Mouse (Mus musculus) CH12.LX (cell line): ENCODE measurements around the gene Tmem200c. TPM values are rescaled to one million over a fixed set of nuclear protein-coding genes. Genes with fewer than 3 reads are reported as not detected.

Experiments used
- DNase-seq: peaks from one replicate; pipeline ENCODE4 v3.0.0-alpha.2; 2013; ENCODE audit errors: extremely low read depth
- H3K27ac ChIP-seq: 2 replicates; pipeline ENCODE4 v1.5.1; 2012; ENCODE audit warnings: low read depth, mild to moderate bottlenecking, control low read depth, moderate library complexity; ENCODE audit not compliant: insufficient read depth
- H3K27me3 ChIP-seq: replicated peaks from 2 replicates; pipeline ENCODE3; 2012; ENCODE audit warnings: inconsistent platforms
- H3K36me3 ChIP-seq, 2 experiments: replicated peaks in 1 of 2; 2 replicates each; pipeline versions ENCODE3 to v1.6.1; 2012; ENCODE audit warnings: inconsistent platforms in 1 of 2, low read length in 1 of 2, mild to moderate bottlenecking in 1 of 2, mixed read lengths in 1 of 2, moderate library complexity in 1 of 2; ENCODE audit not compliant: control insufficient read depth in 1 of 2, insufficient read depth in 1 of 2
- H3K4me1 ChIP-seq, 2 experiments: 2 replicates each; pipeline ENCODE4 v1.6.1; 2012; ENCODE audit warnings: inconsistent platforms in 1 of 2, moderate library complexity in 1 of 2; ENCODE audit not compliant: insufficient read depth in 2 of 2, control insufficient read depth in 1 of 2
- H3K4me2 ChIP-seq: 2 replicates; pipeline ENCODE4 v1.6.1; 2012; ENCODE audit warnings: low read depth, mild to moderate bottlenecking, control low read depth; ENCODE audit not compliant: poor library complexity, insufficient read depth, severe bottlenecking
- H3K4me3 ChIP-seq, 3 experiments: fragments of 150-350 bp in 1 of 3; sonication (generic) in 1 of 3; replicated peaks in 1 of 3; 2 replicates each; pipeline versions ENCODE3 to v1.5.1; 2011 to 2012; ENCODE audit warnings: low read depth in 2 of 3, low read length in 2 of 3, mild to moderate bottlenecking in 2 of 3, moderate library complexity in 2 of 3, control low read depth in 1 of 3, improper control_type of control experiment in 1 of 3, inconsistent platforms in 1 of 3, mixed read lengths in 1 of 3; ENCODE audit not compliant: poor library complexity in 1 of 3
- H3K79me2 ChIP-seq: replicated peaks from 2 replicates; pipeline ENCODE4 v1.6.1; 2012; ENCODE audit warnings: mild to moderate bottlenecking, moderate library complexity; ENCODE audit not compliant: control insufficient read depth, poor library complexity, insufficient read depth, severe bottlenecking; ENCODE audit errors: extremely low read depth
- H3K9ac ChIP-seq: 2 replicates; pipeline ENCODE4 v1.6.1; 2012; ENCODE audit warnings: low read depth, mild to moderate bottlenecking, control low read depth, moderate library complexity; ENCODE audit not compliant: insufficient read depth
- H3K9me3 ChIP-seq: replicated peaks from 2 replicates; pipeline ENCODE3; 2012; ENCODE audit warnings: low read length, inconsistent platforms, mixed read lengths
- CHD1 ChIP-seq: IDR thresholded peaks from 2 replicates; pipeline ENCODE4 v1.6.1; 2012; ENCODE audit warnings: low read depth, low read length, improper control_type of control experiment, inconsistent platforms
- ELF1 ChIP-seq: IDR thresholded peaks from 2 replicates; pipeline ENCODE4 v1.6.1; 2014; ENCODE audit warnings: low read depth, mild to moderate bottlenecking, inconsistent platforms, low read length, improper control_type of control experiment
- EP300 ChIP-seq: IDR thresholded peaks from 2 replicates; pipeline ENCODE4 v1.6.1; 2011; ENCODE audit warnings: low read length, improper control_type of control experiment
- IRF4 ChIP-seq: IDR thresholded peaks from 2 replicates; pipeline ENCODE4 v1.6.1; 2014; ENCODE audit warnings: low read depth, mild to moderate bottlenecking, inconsistent platforms, low read length, improper control_type of control experiment
- JUND ChIP-seq: conservative IDR thresholded peaks from 2 replicates; pipeline ENCODE4 v1.6.1; 2011; ENCODE audit warnings: low read depth, low read length, improper control_type of control experiment
- MAX ChIP-seq: IDR thresholded peaks from 2 replicates; pipeline ENCODE4 v1.6.1; 2011; ENCODE audit warnings: low read length, improper control_type of control experiment
- MXI1 ChIP-seq: IDR thresholded peaks from 2 replicates; pipeline ENCODE4 v1.6.1; 2011; ENCODE audit warnings: mild to moderate bottlenecking, low read depth, low read length, improper control_type of control experiment
- MYC ChIP-seq: IDR thresholded peaks from 2 replicates; pipeline ENCODE4 v1.6.1; 2011; ENCODE audit warnings: low read depth, mild to moderate bottlenecking, improper control_type of control experiment, low read length
- POLR2A ChIP-seq: IDR thresholded peaks from 2 replicates; pipeline ENCODE4 v1.6.1; 2011; ENCODE audit warnings: low read depth, mild to moderate bottlenecking, improper control_type of control experiment, low read length
- RCOR1 ChIP-seq: conservative IDR thresholded peaks from 2 replicates; pipeline ENCODE4 v1.6.1; 2012; ENCODE audit warnings: low read depth, mild to moderate bottlenecking, inconsistent platforms, low read length, improper control_type of control experiment
- SIN3A ChIP-seq: IDR thresholded peaks from 2 replicates; pipeline ENCODE4 v1.6.1; 2012; ENCODE audit warnings: low read length, improper control_type of control experiment, inconsistent platforms
- SMC3 ChIP-seq: IDR thresholded peaks from 2 replicates; pipeline ENCODE4 v1.6.1; 2011; ENCODE audit warnings: low read depth, low read length, improper control_type of control experiment
- TBP ChIP-seq: conservative IDR thresholded peaks from 2 replicates; pipeline ENCODE4 v1.6.1; 2011; ENCODE audit warnings: low read depth, low read length, improper control_type of control experiment
- TCF12 ChIP-seq: IDR thresholded peaks from 2 replicates; pipeline ENCODE4 v1.6.1; 2014; ENCODE audit warnings: low read depth, mild to moderate bottlenecking, inconsistent platforms, low read length, improper control_type of control experiment
- ZC3H11A ChIP-seq: IDR thresholded peaks from 2 replicates; pipeline ENCODE4 v1.6.1; 2012; ENCODE audit warnings: low read depth, mild to moderate bottlenecking, inconsistent platforms, low read length, improper control_type of control experiment
- ZKSCAN1 ChIP-seq: IDR thresholded peaks from 2 replicates; pipeline ENCODE4 v1.6.1; 2012; ENCODE audit warnings: low read depth, inconsistent platforms, low read length, improper control_type of control experiment, borderline replicate concordance
- ZNF384 ChIP-seq: IDR thresholded peaks from 2 replicates; pipeline ENCODE4 v1.6.1; 2012; ENCODE audit warnings: low read depth, low read length, improper control_type of control experiment, inconsistent platforms
- dilution Hi-C: fragments of 300-500 bp; cut with MboI; formaldehyde crosslinking; loops from 2 replicates; pipeline ENCODE4 v1.14.3; 2020; ENCODE audit warnings: low sequenced_read_pairs; ENCODE audit not compliant: extremely low pct_unique_long_range_greater_than_20kb, extremely low pct_ligation_motif_present
- in situ Hi-C: fragments of 300-500 bp; cut with MboI; formaldehyde crosslinking; loops from 3 replicates; pipeline ENCODE4 v1.14.3; 2019; ENCODE audit warnings: low sequenced_read_pairs, low pct_ligation_motif_present, low pct_unique_long_range_greater_than_20kb, mixed read lengths
- polyA plus RNA-seq: library from polyadenylated mRNA; unstranded; fragments of >175 nt; gene quantifications from 2 replicates; pipeline ENCODE4 v1.2.1, GENCODE M21; 2012; ENCODE audit warnings: low read depth; ENCODE audit not compliant: insufficient read length
- total RNA-seq, 2 experiments: library from RNA; depleted of rRNA; stranded (reverse); fragments of 300-350 nt in 1 of 2; fragments of >200 nt in 1 of 2; gene quantifications; 2 replicates each; pipeline ENCODE4 v1.2.3; 2012 to 2014

Gene Tmem200c
- total and polyA plus RNA-seq, 3 experiments = not detected

DNA sequence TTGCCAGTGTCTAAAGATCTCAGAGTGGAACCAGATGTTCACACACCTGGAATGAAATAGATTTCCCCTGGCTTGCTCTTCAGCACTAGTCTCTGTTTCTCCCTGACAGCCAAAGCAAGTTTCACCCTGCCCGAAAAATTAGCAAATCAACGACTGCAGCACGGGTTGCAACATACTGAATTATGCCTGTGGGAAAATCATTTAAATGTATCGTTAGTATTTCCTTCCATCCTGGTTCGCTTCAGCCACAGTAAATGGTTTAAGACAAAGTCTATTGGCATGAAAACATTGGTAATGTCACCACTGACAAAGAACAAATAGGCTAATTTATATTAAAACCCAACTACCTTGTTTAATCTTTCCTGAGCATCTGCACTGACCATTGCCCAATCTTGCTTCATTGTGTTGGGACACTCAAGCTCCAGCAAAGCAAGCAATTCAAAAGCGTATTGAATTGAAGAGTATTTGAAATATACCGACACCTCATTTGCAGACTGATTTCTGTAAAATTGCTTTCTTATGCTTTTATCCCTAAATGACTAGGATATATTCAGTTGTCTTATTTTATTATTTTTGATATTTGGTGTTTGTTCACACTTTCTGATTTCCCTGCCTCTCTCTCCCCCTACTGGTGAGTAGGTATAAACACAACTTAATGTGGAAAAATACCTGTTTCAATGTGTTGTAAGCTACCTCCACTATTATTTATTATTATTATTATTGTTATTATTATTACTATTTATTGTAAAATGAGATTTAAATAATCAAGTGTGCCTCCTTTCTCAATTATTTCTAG, 25.9 kb downstream of the Tmem200c start:
- TF ChIP-seq RCOR1 = no peak
- no peak for TF ChIP-seq SMC3
- TF ChIP-seq SIN3A = no peak
- TF ChIP-seq TBP = no peak
- TF ChIP-seq JUND = no peak
- no peak for TF ChIP-seq ZC3H11A
- TF ChIP-seq MXI1 = no peak
- DNase-seq = no peak
- Histone ChIP-seq H3K4me3 (no peak overlapping the region), H3K27me3 (no peaks in the 10 kb centered on the region), H3K4me1 (no peaks in the 10 kb centered on the region), H3K79me2 (no peaks in the 10 kb centered on the region), H3K4me2 (no peak overlapping the region), H3K9me3 (peaks cover 58% of the 10 kb centered on the region), H3K36me3 (no peaks in the 10 kb centered on the region), H3K9ac (no peak overlapping the region), H3K27ac (no peak overlapping the region)
- in situ Hi-C loops = no loop called here
- dilution Hi-C loops = no loop called here

DNA sequence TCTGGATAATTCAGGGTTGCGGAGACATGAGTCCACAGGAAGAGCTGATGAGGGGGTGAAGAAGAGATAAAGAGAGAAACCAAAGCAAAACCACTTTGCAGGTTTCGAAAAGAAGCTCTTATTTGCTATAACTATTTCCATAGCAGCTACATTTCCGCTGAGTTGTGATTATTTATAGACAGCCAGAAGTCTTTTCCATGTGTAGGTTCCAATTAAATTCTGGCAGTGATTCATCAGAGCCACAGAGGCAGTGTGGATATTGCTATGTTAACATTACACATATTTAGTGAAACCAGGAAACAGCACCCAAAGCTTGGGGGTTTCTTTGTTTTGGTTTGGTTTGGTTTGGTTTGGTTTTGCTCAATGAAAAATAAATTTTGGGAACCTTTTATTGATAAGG, 37.8 kb downstream of the Tmem200c start:
- Histone ChIP-seq H3K4me2 (no peak overlapping the region), H3K36me3 (no peaks in the 10 kb centered on the region), H3K4me3 (no peak overlapping the region), H3K9me3 (peaks cover 69% of the 10 kb centered on the region), H3K4me1 (no peaks in the 10 kb centered on the region), H3K27ac (no peak overlapping the region), H3K79me2 (no peaks in the 10 kb centered on the region), H3K9ac (no peak overlapping the region), H3K27me3 (no peaks in the 10 kb centered on the region)
- dilution Hi-C loops (no loop called here), in situ Hi-C loops (no loop called here)
- TF ChIP-seq SIN3A = no peak
- TF ChIP-seq JUND = no peak
- no peak for TF ChIP-seq EP300
- TF ChIP-seq ZC3H11A = no peak
- no peak for TF ChIP-seq MAX
- no peak for TF ChIP-seq TCF12
- TF ChIP-seq CHD1 = no peak
- no peak for TF ChIP-seq MYC
- TF ChIP-seq IRF4 = no peak
- no peak for TF ChIP-seq MXI1
- no peak for TF ChIP-seq ZNF384
- TF ChIP-seq ZKSCAN1 = no peak
- no peak for TF ChIP-seq ELF1
- TF ChIP-seq POLR2A = no peak
- DNase-seq = no peak
